Mouse (Mus musculus): ENCODE results near the gene Pitx2. TPM values are rescaled to one million over a fixed set of nuclear protein-coding genes. Genes with fewer than 3 reads are reported as not detected.
A peak's percentile ranks its signal among the peaks of the same experiment; 100 is the strongest.

Pitx2 gene
- polyA plus RNA-seq, 1 experiment from 2014 or later, result 29.0 TPM

GRCm38 (mm10) chr3:129199160-129199608 lies 494 bp upstream of the Pitx2 start:
- WGBS, result under 1% methylated on average over 16 of the region's 16 CpGs
- Histone ChIP-seq H3K4me2 (ENCODE audit: low read length) (peak overlapping the region; percentile 50), H3K9ac (ENCODE audit: low read depth, low read length) (peak overlapping the region; percentile 30; the same call in 1 of the 2 replicates), H3K4me1 (ENCODE audit: control insufficient read depth, insufficient read depth, low read length) (peaks cover 10% of the 10 kb centered on the region), H3K36me3 (ENCODE audit: control insufficient read depth, insufficient read depth, low read length) (no peaks in the 10 kb centered on the region), H3K27me3 (ENCODE audit: control insufficient read depth, insufficient read depth, low read depth, low read length) (peaks cover 43% of the 10 kb centered on the region), H3K9me3 (replicated peaks; ENCODE audit: control insufficient read depth, low read length, poor library complexity, severe bottlenecking) (no peaks in the 10 kb centered on the region), H3K27ac (ENCODE audit: low read length) (peak overlapping the region; percentile 69), H3K4me3 (ENCODE audit: low read depth, low read length) (peak overlapping the region; percentile 31)
- no peak for ATAC-seq

GRCm38 (mm10) chr3:129200501-129200890 lies 818 bp downstream of the Pitx2 start:
- 0 out of 2 replicates have a peak overlapping the region, but pooled peaks have one; percentile 31 for H3K9ac ChIP-seq (ENCODE audit: low read depth, low read length)
- H3K4me3 ChIP-seq (ENCODE audit: low read depth, low read length), result peak overlapping the region; percentile 31
- peak overlapping the region; percentile 28; the same call in 1 of the 2 replicates for H3K27ac ChIP-seq (ENCODE audit: low read length)
- H3K9me3 ChIP-seq (replicated peaks; ENCODE audit: control insufficient read depth, low read length, poor library complexity, severe bottlenecking), result no peaks in the 10 kb centered on the region
- no peaks in the 10 kb centered on the region for H3K36me3 ChIP-seq (ENCODE audit: control insufficient read depth, insufficient read depth, low read length)
- peaks cover 48% of the 10 kb centered on the region for H3K27me3 ChIP-seq (ENCODE audit: control insufficient read depth, insufficient read depth, low read depth, low read length)
- peaks cover 17% of the 10 kb centered on the region for H3K4me1 ChIP-seq (ENCODE audit: control insufficient read depth, insufficient read depth, low read length)
- no peak for ATAC-seq
- H3K4me2 ChIP-seq (ENCODE audit: low read length), result no peak overlapping the region; the same call in 1 of the 2 replicates
- WGBS, result under 1% methylated on average over 9 of the region's 9 CpGs

- peaks cover 53% of the 10 kb centered on the region for H3K27me3 ChIP-seq (ENCODE audit: control insufficient read depth, insufficient read depth, low read depth, low read length)
- H3K9ac ChIP-seq (ENCODE audit: low read depth, low read length), result no peak overlapping the region
- no peaks in the 10 kb centered on the region for H3K9me3 ChIP-seq (replicated peaks; ENCODE audit: control insufficient read depth, low read length, poor library complexity, severe bottlenecking)
- H3K4me3 ChIP-seq (ENCODE audit: low read depth, low read length), result no peak overlapping the region; the same call in 1 of the 2 replicates
- WGBS, result 0% methylated on average over 3 of the region's 3 CpGs
- no peak overlapping the region for H3K27ac ChIP-seq (ENCODE audit: low read length)
- peaks cover 17% of the 10 kb centered on the region for H3K4me1 ChIP-seq (ENCODE audit: control insufficient read depth, insufficient read depth, low read length)
- no peak overlapping the region for H3K4me2 ChIP-seq (ENCODE audit: low read length)
- no peaks in the 10 kb centered on the region for H3K36me3 ChIP-seq (ENCODE audit: control insufficient read depth, insufficient read depth, low read length)
- ATAC-seq, result no peak
These were observed 1.5 kb downstream of the Pitx2 start for GRCm38 (mm10) chr3:129201156-129201555.

- H3K4me2 ChIP-seq (ENCODE audit: low read length), result no peak overlapping the region
- H3K36me3 ChIP-seq (ENCODE audit: control insufficient read depth, insufficient read depth, low read length), result no peaks in the 10 kb centered on the region
- H3K27me3 ChIP-seq (ENCODE audit: control insufficient read depth, insufficient read depth, low read depth, low read length), result peaks cover 56% of the 10 kb centered on the region
- H3K9me3 ChIP-seq (replicated peaks; ENCODE audit: control insufficient read depth, low read length, poor library complexity, severe bottlenecking), result no peaks in the 10 kb centered on the region
- WGBS, result 4% methylated on average over 11 of the region's 11 CpGs
- H3K4me1 ChIP-seq (ENCODE audit: control insufficient read depth, insufficient read depth, low read length), result peaks cover 17% of the 10 kb centered on the region
- H3K27ac ChIP-seq (ENCODE audit: low read length), result no peak overlapping the region
- H3K9ac ChIP-seq (ENCODE audit: low read depth, low read length), result no peak overlapping the region
- H3K4me3 ChIP-seq (ENCODE audit: low read depth, low read length), result no peak overlapping the region; the same call in 1 of the 2 replicates
- ATAC-seq, result no peak
These were observed 2.1 kb downstream of the Pitx2 start for GRCm38 (mm10) chr3:129201681-129202255.

GRCm38 (mm10) chr3:129202871-129203740 lies 3.4 kb downstream of the Pitx2 start:
- Histone ChIP-seq H3K4me1 (ENCODE audit: control insufficient read depth, insufficient read depth, low read length) (peaks cover 17% of the 10 kb centered on the region), H3K9me3 (replicated peaks; ENCODE audit: control insufficient read depth, low read length, poor library complexity, severe bottlenecking) (no peaks in the 10 kb centered on the region), H3K4me2 (ENCODE audit: low read length) (peak overlapping the region; percentile 74; the same call in 1 of the 2 replicates), H3K27me3 (ENCODE audit: control insufficient read depth, insufficient read depth, low read depth, low read length) (peaks cover 60% of the 10 kb centered on the region), H3K9ac (ENCODE audit: low read depth, low read length) (no peak overlapping the region), H3K4me3 (ENCODE audit: low read depth, low read length) (peak overlapping the region; percentile 3; the same call in 1 of the 2 replicates), H3K27ac (ENCODE audit: low read length) (no peak overlapping the region; the same call in 1 of the 2 replicates), H3K36me3 (ENCODE audit: control insufficient read depth, insufficient read depth, low read length) (no peaks in the 10 kb centered on the region)
- ATAC-seq, result no peak
- WGBS, result under 1% methylated on average over 35 of the region's 36 CpGs

GRCm38 (mm10) chr3:129203761-129204440 lies 4.2 kb downstream of the Pitx2 start:
- WGBS, result under 1% methylated on average over 35 of the region's 35 CpGs
- Histone ChIP-seq H3K36me3 (ENCODE audit: control insufficient read depth, insufficient read depth, low read length) (no peaks in the 10 kb centered on the region), H3K4me2 (ENCODE audit: low read length) (peak overlapping the region; percentile 74), H3K27me3 (ENCODE audit: control insufficient read depth, insufficient read depth, low read depth, low read length) (peaks cover 62% of the 10 kb centered on the region), H3K27ac (ENCODE audit: low read length) (0 out of 2 replicates have a peak overlapping the region, but pooled peaks have one; percentile 10), H3K4me1 (ENCODE audit: control insufficient read depth, insufficient read depth, low read length) (peaks cover 17% of the 10 kb centered on the region), H3K4me3 (ENCODE audit: low read depth, low read length) (peak overlapping the region; percentile 41), H3K9ac (ENCODE audit: low read depth, low read length) (no peak overlapping the region), H3K9me3 (replicated peaks; ENCODE audit: control insufficient read depth, low read length, poor library complexity, severe bottlenecking) (no peaks in the 10 kb centered on the region)
- peak; percentile 26; the same call in 1 of the 2 replicates for ATAC-seq

GRCm38 (mm10) chr3:129204441-129205313 lies 5.0 kb downstream of the Pitx2 start:
- WGBS, result under 1% methylated on average over 48 of the region's 48 CpGs
- H3K9me3 ChIP-seq (replicated peaks; ENCODE audit: control insufficient read depth, low read length, poor library complexity, severe bottlenecking), result no peaks in the 10 kb centered on the region
- ATAC-seq, result peak; percentile 93
- peak overlapping the region; percentile 41 for H3K4me3 ChIP-seq (ENCODE audit: low read depth, low read length)
- peaks cover 13% of the 10 kb centered on the region for H3K4me1 ChIP-seq (ENCODE audit: control insufficient read depth, insufficient read depth, low read length)
- peak overlapping the region; percentile 46; the same call in 1 of the 2 replicates for H3K9ac ChIP-seq (ENCODE audit: low read depth, low read length)
- peaks cover 66% of the 10 kb centered on the region for H3K27me3 ChIP-seq (ENCODE audit: control insufficient read depth, insufficient read depth, low read depth, low read length)
- no peak overlapping the region for H3K27ac ChIP-seq (ENCODE audit: low read length)
- peak overlapping the region; percentile 74 for H3K4me2 ChIP-seq (ENCODE audit: low read length)
- no peaks in the 10 kb centered on the region for H3K36me3 ChIP-seq (ENCODE audit: control insufficient read depth, insufficient read depth, low read length)

Data from midbrain, embryonic 16.5 days (tissue).